Mouse (Mus musculus) midbrain, embryonic 11.5 days (tissue): ENCODE data around the gene Kazn. TPM values are rescaled to one million over a fixed set of nuclear protein-coding genes. Genes with fewer than 3 reads are reported as not detected.

ENCODE experiments used
- ATAC-seq: fragments of 200-750 bp; cut with Nextera tagmentation; 2 replicates; pipeline ENCODE4 v1.8.0; 2017; ENCODE audit warnings: moderate TSS enrichment, moderate library complexity; ENCODE audit not compliant: low FRiP score
- DNase-seq: peaks from one replicate; pipeline ENCODE4 v3.0.0; 2015; ENCODE audit warnings: low spot score; ENCODE audit errors: missing footprints
- H3K27ac ChIP-seq: fragments of 300-500 bp; sonication (generic); 2 replicates; pipeline ENCODE4 v1.5.1; 2014; ENCODE audit warnings: low read depth, low read length
- H3K27me3 ChIP-seq: fragments of 300-500 bp; sonication (generic); 2 replicates; pipeline ENCODE4 v1.6.1; 2014; ENCODE audit warnings: mild to moderate bottlenecking, low read length, moderate library complexity, mixed read lengths; ENCODE audit not compliant: control insufficient read depth, insufficient read depth
- H3K36me3 ChIP-seq: fragments of 300-500 bp; sonication (generic); 2 replicates; pipeline ENCODE4 v1.6.1; 2014; ENCODE audit warnings: mild to moderate bottlenecking, low read length, moderate library complexity, mixed read lengths; ENCODE audit not compliant: control insufficient read depth, insufficient read depth
- H3K4me1 ChIP-seq: fragments of 300-500 bp; sonication (generic); 2 replicates; pipeline ENCODE4 v1.6.1; 2014; ENCODE audit warnings: low read length; ENCODE audit not compliant: control insufficient read depth, insufficient read depth
- H3K4me2 ChIP-seq: fragments of 300-500 bp; sonication (generic); 2 replicates; pipeline ENCODE4 v1.6.1; 2014; ENCODE audit warnings: mild to moderate bottlenecking, moderate library complexity
- H3K4me3 ChIP-seq: fragments of 300-500 bp; sonication (generic); 2 replicates; pipeline ENCODE4 v1.5.1; 2014; ENCODE audit warnings: low read depth, low read length
- H3K9ac ChIP-seq: fragments of 300-500 bp; sonication (generic); 2 replicates; pipeline ENCODE4 v1.6.1; 2014; ENCODE audit warnings: low read length
- H3K9me3 ChIP-seq: fragments of 300-500 bp; sonication (generic); 2 replicates; pipeline ENCODE4 v1.6.1; 2016; ENCODE audit warnings: low read length; ENCODE audit not compliant: control insufficient read depth
- WGBS: fragments of 180-500 bp; shearing (Covaris S2); extraction: QIAGEN DNeasy Blood & Tissue Kit; methylation state at CpG from one replicate; pipeline ENCODE4 v1.1.7; 2014; 5-methylcytosine and 5-hydroxymethylcytosine counted together
- polyA plus RNA-seq: library from polyadenylated mRNA; unstranded; fragments of >200 nt; fragmentation: Nextera tagmentation; extraction: Ambion mirVana; gene quantifications from 2 replicates; pipeline ENCODE4 v1.2.1, GENCODE M21; 2014

Gene Kazn
- polyA plus RNA-seq, 1 experiment from 2014 or later: 12.1 TPM

GRCm38 (mm10) chr4:142188501-142188900 lies 50.7 kb downstream of the Kazn start:
- H3K27ac ChIP-seq: no peak overlapping the region
- ATAC-seq (no peak), DNase-seq (no peak)
- WGBS: 82% methylated on average over 2 of the region's 2 CpGs
- H3K9ac ChIP-seq: no peak overlapping the region
- no peak overlapping the region for H3K4me3 ChIP-seq
- H3K36me3 ChIP-seq: no peaks in the 10 kb centered on the region
- no peaks in the 10 kb centered on the region for H3K4me1 ChIP-seq
- no peaks in the 10 kb centered on the region for H3K27me3 ChIP-seq
- no peak overlapping the region for H3K4me2 ChIP-seq
- H3K9me3 ChIP-seq: no peaks in the 10 kb centered on the region; the same call in 1 of the 2 replicates

- H3K27me3 ChIP-seq: no peaks in the 10 kb centered on the region
- ATAC-seq: no peak
- no peaks in the 10 kb centered on the region for H3K36me3 ChIP-seq
- DNase-seq: no peak
- H3K4me3 ChIP-seq: no peak overlapping the region
- H3K4me2 ChIP-seq: no peak overlapping the region
- no peak overlapping the region for H3K9ac ChIP-seq
- WGBS: 96% methylated on average over 3 of the region's 3 CpGs
- H3K9me3 ChIP-seq: no peaks in the 10 kb centered on the region; the same call in 1 of the 2 replicates
- no peak overlapping the region for H3K27ac ChIP-seq
- H3K4me1 ChIP-seq: no peaks in the 10 kb centered on the region
These were observed 53.0 kb downstream of the Kazn start for GRCm38 (mm10) chr4:142186155-142186554.

- no peak for DNase-seq
- no peak for ATAC-seq
- H3K9me3 ChIP-seq: no peaks in the 10 kb centered on the region; the same call in 1 of the 2 replicates
- H3K27ac ChIP-seq: no peak overlapping the region
- no peak overlapping the region for H3K4me2 ChIP-seq
- no peaks in the 10 kb centered on the region for H3K4me1 ChIP-seq
- no peaks in the 10 kb centered on the region for H3K36me3 ChIP-seq
- WGBS: 96% methylated on average over 9 of the region's 9 CpGs
- no peak overlapping the region for H3K4me3 ChIP-seq
- no peak overlapping the region for H3K9ac ChIP-seq
- H3K27me3 ChIP-seq: no peaks in the 10 kb centered on the region
These were observed 53.7 kb downstream of the Kazn start for GRCm38 (mm10) chr4:142185533-142185900.

GRCm38 (mm10) chr4:142184852-142185532 lies 54.2 kb downstream of the Kazn start:
- H3K27ac ChIP-seq: no peak overlapping the region
- no peak overlapping the region for H3K9ac ChIP-seq
- H3K36me3 ChIP-seq: no peaks in the 10 kb centered on the region
- no peak overlapping the region for H3K4me2 ChIP-seq
- no peaks in the 10 kb centered on the region for H3K4me1 ChIP-seq
- DNase-seq (no peak), ATAC-seq (no peak)
- H3K9me3 ChIP-seq: no peaks in the 10 kb centered on the region; the same call in 1 of the 2 replicates
- WGBS: 91% methylated on average over 13 of the region's 13 CpGs
- H3K27me3 ChIP-seq: no peaks in the 10 kb centered on the region
- H3K4me3 ChIP-seq: no peak overlapping the region

DNA sequence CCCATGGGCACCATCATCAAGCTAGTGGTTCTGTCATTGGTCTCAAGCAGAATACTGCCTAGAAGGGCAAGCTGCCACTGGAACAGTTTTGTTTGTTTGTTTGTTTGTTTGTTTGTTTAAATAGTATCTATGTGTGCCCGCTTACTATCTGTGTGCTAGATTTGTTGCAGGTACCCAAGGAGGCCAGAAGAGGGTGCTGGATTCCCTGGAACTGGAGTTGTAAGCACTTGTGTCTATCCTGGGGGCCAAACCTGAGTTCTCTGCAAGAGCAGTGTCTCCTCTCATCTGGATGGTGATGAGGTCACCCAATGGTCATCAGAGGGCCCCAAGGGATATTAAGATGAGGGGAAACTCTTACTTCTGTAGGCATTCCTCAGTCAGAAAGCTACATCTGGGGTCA lies 55.6 kb downstream of the Kazn start:
- Histone ChIP-seq H3K4me1 (no peaks in the 10 kb centered on the region), H3K27me3 (no peaks in the 10 kb centered on the region), H3K9ac (no peak overlapping the region), H3K36me3 (no peaks in the 10 kb centered on the region), H3K4me2 (no peak overlapping the region), H3K4me3 (no peak overlapping the region), H3K27ac (no peak overlapping the region), H3K9me3 (no peaks in the 10 kb centered on the region; the same call in 1 of the 2 replicates)
- ATAC-seq (no peak), DNase-seq (no peak)
- 85% methylated on average over 1 of the region's 1 CpGs for WGBS

DNA sequence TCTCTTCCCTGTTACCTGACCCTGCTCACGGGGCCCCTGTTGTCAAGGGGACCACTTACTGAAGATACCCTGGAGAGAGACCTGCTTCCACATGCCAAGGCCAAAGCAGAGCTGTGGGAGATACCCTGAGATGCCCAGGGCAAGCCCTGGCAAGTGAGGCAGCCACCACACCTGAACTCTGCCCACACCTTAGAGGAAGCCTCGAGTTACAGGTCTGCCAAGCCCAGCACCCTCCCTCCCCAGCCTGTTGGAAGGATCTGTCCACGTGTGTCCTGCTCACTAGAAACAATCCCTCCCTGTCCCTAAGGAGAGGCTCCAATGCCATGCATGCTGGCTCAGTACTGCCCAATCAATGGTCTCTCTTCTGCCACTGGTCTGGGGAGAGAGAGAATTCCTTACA lies 56.2 kb downstream of the Kazn start:
- no peak overlapping the region for H3K4me3 ChIP-seq
- H3K9me3 ChIP-seq: no peaks in the 10 kb centered on the region; the same call in 1 of the 2 replicates
- no peak overlapping the region for H3K27ac ChIP-seq
- H3K27me3 ChIP-seq: no peaks in the 10 kb centered on the region
- no peaks in the 10 kb centered on the region for H3K4me1 ChIP-seq
- ATAC-seq (no peak), DNase-seq (no peak)
- no peaks in the 10 kb centered on the region for H3K36me3 ChIP-seq
- H3K4me2 ChIP-seq: no peak overlapping the region
- 79% methylated on average over 3 of the region's 3 CpGs for WGBS
- H3K9ac ChIP-seq: no peak overlapping the region

- Histone ChIP-seq H3K4me1 (no peaks in the 10 kb centered on the region), H3K4me3 (no peak overlapping the region), H3K27me3 (no peaks in the 10 kb centered on the region), H3K9me3 (no peaks in the 10 kb centered on the region; the same call in 1 of the 2 replicates), H3K4me2 (no peak overlapping the region), H3K27ac (no peak overlapping the region), H3K9ac (no peak overlapping the region), H3K36me3 (no peaks in the 10 kb centered on the region)
- WGBS: 84% methylated on average over 4 of the region's 4 CpGs
- DNase-seq (no peak), ATAC-seq (no peak)
These were observed 57.6 kb downstream of the Kazn start for GRCm38 (mm10) chr4:142181646-142182045.

DNA sequence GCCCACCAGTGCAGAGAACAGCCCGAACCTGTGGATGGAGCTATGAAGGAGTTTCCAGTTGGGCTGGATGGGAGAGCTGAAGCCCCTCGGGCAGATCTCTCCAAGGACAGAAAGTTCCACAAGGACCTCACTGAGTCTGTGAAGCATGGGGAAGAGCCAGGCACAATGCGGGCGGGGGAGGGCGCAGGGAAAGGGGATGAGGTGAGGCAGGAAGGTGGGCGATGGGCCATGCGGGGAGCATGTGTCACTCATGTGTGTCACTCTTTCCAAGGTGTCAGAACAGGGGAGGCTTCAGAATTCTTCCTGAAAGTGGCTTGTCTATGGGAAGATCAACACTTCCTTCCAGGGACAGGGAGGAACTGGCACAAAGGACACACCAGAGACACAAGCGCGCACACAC lies 58.3 kb downstream of the Kazn start:
- DNase-seq: no peak
- no peak overlapping the region for H3K27ac ChIP-seq
- no peak overlapping the region for H3K9ac ChIP-seq
- H3K9me3 ChIP-seq: no peaks in the 10 kb centered on the region; the same call in 1 of the 2 replicates
- no peaks in the 10 kb centered on the region for H3K36me3 ChIP-seq
- no peaks in the 10 kb centered on the region for H3K27me3 ChIP-seq
- ATAC-seq: no peak
- 90% methylated on average over 9 of the region's 9 CpGs for WGBS
- H3K4me2 ChIP-seq: no peak overlapping the region
- H3K4me1 ChIP-seq: no peaks in the 10 kb centered on the region
- H3K4me3 ChIP-seq: no peak overlapping the region

DNA sequence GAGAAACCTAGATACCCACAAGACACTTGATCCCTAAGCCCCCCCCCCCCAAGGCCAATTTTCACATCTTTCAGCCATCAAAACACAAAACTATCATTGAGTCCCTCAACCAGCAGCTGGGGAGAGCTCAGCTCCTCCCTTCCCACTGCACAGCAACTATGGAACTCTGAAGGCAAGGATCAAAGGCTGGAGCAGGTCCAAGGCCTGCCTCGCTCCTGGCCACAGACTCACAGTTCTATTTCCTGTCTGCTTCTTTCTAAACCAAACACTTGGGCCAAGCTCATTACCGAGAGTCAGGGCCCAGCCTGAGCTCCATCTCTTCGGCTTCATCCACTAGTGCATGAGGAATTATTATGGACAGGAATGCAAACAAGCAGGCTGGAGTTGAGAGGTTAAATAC lies 58.9 kb downstream of the Kazn start:
- ATAC-seq (no peak), DNase-seq (no peak)
- Histone ChIP-seq H3K9ac (no peak overlapping the region), H3K4me3 (no peak overlapping the region), H3K4me2 (no peak overlapping the region), H3K9me3 (no peaks in the 10 kb centered on the region; the same call in 1 of the 2 replicates), H3K27me3 (no peaks in the 10 kb centered on the region), H3K4me1 (no peaks in the 10 kb centered on the region), H3K36me3 (no peaks in the 10 kb centered on the region), H3K27ac (no peak overlapping the region)
- WGBS: 70% methylated on average over 3 of the region's 3 CpGs
